Mouse (Mus musculus) spleen, postnatal 4 days (tissue): ENCODE data around the gene Rab14.

Experiments
- DNase-seq, 2 experiments: peaks; one replicate each; pipeline ENCODE4 v3.0.0; 2022; ENCODE audit warnings: low spot score in 2 of 2

Rab14 gene

DNA sequence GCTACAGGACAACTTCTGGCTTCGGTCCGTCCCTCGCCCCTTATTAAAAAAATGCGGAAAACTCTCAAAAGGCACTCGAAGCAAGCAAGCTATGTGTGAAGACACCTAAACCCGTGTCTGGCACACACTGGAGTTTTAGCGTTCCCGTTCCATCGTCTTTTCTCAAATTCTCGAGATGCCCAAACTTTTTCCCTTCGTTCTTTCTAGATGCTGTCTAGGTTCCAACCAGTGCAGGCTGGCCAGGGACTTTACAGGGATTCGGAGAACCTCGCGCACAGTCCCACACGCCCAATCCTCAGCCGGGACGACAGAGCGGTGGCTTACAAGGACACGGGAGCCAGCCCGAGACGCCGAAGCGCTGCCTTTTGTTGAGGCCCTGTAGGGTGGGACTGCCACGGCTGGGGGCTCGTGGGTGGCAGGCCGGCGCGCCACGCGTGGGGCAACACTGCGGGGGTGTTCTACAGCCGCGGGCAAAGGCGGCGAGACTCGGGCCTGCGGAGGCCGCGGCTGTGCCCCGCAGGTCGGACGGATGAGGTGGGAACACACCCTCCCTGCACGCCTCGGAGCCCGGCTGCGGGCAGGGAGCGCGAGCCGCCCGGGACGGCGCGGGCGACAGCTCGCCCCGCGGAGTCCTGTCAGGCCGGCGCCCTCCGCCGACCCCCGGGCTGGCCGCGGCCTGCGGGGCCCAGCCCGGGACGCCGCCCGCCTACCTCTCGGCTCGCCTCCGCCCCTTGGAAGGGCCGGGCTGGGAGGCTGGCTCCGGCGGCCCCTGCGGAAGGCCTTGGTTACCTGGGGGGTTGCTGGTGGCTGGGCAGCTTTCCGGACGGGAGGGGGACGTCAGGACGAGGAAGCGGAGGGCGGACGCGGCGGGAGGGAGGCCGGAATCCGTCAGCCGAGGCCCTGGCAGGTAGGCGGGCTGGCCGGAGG is 686 bp downstream of the Rab14 start:
- peak; percentile 48 to 79 for DNase-seq

DNA sequence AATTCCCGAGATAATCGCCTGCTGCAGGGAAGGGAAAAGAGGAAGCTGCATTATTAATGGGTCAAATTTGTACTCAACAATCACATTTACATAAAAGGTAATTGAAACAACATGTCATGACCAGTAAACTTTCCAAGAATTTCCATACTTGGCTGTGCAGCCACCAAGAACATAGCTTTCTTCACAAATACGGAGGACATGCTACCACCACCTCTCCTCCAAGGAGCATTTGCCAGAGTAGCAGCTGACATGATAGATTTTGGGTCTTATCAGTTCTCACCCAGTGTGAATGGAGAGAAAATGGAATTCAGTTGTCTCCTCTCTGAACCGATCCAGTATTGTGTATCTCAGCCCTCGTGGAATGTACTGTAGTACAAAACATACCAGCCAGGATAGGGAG is 1.4 kb downstream of the Rab14 start:
- no peak for DNase-seq

DNA sequence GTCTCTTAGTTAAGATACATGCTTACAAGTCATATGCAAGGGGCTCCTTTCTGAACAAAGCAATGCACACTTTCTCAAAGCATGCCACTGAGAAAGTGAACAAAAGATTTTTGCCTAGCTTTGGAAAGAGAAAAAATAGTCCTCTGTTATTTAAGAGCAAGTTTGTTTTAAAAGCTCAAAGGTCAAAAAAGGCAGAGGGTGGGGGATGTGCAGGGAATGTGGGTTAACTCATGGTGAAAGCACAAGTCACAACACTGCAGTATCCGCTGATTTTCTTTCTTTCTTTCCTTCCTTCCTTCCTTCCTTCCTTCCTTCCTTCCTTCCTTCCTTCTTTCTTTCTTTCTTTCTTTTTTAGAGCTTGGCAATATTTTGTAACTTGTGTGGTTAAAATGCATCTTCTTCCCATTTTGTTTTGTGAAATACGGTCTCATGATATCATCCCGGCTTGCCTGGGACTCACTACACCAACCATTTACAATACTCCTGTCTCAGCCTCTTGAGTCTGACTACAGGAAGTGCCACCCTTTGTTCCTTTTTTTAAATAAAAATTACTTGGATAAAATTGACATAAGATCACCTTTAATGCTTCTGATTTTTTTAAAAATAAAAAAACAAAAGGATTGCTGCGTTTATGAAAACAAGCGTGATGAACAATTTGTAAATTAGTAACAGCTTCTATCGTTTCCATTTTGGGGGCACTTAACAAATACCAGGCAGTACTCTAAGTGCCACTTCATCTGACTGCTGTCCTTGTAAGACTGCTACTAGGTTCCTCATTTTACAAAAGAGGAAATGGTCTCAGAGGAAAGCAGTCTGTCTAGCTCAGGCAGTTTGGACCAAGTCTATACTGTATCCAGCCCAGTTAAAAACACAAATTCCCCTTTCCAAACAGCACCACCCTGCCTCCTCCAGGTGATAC is 5.0 kb downstream of the Rab14 start:
- no peak for DNase-seq

DNA sequence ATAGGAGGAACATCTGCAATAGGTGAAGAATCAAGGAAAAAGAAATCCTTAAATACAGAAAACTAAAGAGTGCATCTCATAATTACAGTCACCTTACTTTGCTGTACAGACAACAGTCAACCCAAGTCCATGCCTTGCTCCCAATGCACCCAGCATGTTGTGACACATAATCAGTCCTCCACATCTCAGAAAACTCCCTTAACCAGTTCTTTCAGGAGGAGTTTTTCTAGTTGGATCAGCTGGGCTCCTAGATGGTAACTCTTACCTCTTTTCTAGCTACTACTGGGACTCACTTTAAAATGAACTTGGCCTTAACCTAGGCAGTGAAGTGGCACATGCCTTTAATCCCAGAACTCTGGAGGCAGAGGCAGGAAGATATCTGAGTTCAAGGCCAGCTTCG is 6.9 kb downstream of the Rab14 start:
- no peak for DNase-seq

DNA sequence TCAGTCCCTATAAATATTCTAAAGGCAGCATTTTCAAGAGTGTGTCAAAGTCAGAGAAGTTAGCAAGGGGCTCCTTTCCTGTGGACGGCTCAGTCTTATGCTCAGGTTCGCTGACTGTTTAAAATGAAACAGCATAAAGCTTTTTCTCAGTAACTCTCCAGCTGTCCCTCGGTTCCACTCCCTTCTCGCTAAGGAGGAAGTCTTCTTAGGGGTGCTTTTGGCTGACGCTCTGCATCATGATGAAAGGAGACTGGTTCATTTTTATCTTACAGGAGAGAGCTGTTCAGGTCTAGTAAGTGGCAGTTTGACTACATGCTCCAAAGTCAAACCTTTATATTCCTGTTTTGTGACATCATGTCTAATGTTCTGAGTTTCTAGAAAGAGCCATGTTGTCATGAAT is 12.0 kb downstream of the Rab14 start:
- no peak for DNase-seq

DNA sequence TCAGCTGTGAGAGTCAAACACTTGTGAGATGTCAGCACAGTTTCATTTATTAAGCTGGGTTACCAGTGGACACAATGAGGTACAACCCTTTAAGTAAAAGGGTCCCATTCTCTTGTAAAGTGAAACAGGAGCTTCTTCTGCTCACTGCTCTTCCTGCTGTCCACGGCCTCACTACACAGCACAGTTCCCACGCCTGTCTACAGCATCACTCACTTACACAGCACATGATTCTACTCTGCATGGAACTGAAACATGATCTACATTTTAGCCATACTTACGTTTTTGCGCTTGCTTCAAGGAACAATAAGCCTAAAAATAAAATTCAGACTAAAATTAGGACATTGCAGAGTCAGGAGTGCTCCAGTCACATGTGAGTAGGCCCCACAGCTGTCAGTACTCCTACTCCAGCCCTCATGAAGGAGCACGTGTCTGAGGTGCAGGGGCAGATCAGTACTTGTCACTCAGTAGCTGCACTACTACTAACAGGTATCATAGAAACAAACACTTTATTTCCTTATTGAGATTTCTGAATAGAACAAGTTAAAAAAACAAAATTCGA is 17.7 kb downstream of the Rab14 start:
- no peak for DNase-seq

DNA sequence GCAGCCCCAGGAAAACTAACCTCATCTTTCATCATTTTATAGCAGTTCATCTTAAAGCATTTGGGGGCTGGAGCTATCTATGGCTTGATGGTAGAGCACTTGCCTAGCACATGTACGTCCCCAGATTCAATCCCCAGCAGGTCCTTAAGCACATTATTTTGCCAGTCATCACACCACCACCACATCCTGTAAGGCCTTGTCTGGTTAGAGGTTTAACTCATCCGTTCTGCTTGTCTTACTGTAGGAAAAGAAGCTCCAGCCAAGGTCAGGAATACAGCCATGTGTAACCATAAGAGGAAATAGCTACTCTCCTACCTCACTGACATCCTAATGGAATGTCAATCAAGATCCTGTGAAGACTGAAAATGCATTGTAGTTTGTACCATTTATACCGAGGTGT is 22.8 kb downstream of the Rab14 start:
- DNase-seq, result no peak

DNA sequence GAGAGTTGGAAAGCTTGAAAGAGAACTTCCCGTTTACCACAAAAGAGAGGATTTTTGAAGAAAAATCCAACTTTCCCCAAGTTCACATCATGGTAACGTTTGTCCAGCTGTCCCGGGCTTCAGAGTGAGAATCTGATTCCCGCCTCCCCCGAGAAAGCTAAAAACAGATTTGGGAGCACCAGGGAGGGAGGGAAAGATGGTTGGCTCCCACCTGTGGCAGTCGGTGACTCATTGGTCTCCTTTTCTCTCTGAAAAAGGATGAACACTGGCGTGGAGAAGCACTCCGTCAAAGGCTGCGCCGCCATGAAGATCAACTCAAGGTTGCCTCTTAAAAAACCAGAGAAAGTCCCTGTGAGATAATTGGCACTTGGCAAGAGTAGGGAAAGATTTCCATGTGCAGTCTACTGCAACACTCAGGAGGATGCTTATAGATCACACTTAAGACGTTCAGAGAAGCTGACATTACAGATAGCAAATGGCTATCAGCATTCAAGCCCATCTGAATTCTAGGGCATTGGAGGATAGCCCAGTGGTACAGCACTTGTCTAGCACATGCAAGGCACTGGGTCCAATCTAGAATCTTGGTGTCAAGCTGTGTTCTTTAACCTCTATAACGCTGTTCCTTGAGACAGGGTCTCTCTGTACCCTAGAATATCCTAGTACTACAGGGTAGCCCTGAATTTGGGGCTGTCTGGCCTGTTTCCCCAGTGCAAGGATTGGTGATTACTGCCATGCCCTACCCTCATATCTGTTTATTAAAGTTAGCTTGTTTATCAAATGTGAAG is 25.4 kb downstream of the Rab14 start:
- DNase-seq, result no peak

DNA sequence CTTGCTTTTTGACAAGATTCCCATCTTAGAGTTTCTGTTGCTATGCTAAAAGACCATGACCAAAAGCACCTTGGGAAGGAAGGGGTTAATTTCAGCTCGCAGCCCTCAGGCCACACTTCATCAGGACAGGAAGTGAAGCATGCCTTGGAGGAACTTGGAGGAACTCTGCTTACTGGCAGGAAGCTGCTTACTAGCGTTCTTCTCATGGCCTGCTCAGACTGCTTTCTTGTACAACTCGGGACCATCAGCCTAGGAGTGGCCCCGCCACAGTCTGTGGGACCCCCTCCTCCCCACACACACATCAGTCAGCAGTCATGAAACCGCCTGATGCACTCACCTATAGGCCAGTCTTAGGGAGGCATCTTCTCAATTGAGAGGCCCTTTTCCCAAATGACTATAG is 26.8 kb downstream of the Rab14 start:
- no peak for DNase-seq

DNA sequence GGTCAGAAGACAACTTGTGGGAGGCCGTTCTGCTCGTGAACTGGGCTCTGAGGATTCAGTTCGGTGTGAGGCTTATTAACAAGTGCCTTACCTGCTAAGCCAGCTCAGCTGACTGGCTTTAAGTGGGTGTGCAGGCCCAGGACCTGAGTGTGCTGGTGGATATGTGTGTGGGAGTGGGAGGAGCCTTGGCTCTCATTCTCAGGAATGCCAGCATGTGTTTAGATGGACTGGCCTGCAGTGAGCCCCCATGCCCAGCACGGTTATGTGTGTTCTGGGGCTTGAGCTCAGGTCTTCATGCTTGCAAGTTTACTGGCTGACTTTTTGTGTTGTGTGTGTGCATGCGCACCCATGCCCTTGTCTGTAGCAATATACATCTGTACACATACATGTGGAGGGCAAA is 27.3 kb downstream of the Rab14 start:
- no peak for DNase-seq

DNA sequence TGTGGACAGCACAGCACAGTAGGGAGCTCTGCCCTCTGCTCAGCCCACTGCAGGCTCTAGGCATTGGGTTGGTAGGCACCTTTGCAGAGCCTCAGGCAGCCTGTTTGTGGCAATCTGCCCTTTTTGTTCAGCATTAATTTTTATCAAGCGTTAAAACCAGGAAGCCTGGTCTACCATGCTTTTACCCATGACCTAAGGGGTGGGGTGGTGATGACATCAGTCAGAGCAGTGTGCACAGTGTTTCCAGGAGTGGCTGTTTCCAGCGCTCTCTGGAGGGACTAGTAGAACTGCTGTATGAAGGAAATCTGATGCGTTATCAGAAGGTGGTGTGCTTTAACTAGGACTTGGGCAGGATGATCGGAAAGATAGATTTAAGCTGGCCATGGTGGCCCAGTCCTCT is 28.7 kb downstream of the Rab14 start:
- no peak for DNase-seq

DNA sequence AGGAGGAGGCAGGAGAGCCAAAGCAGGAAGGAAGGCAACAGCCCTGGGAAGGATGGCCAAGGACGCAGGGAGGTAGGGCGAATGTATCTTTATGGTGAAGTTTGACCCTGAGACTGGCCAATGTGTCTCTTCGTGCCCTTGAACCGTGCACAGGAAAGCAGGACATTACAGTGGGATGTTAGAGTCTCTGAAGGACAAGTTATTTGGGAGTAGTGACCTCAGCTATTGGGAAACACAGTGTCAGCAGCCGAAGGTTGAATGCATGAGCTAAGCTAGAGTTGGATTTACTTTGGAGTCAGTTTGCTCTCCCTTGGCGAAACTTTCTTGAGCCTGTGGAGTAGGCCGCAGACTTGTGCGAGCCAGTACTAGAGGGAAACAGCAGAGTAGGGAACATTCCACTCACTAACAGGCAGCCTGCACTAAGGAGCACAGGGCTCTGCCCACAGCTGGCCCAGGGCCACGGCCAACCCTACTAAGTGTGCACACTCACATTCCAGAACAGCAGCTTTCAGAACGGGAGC is 29.5 kb downstream of the Rab14 start:
- no peak for DNase-seq

DNA sequence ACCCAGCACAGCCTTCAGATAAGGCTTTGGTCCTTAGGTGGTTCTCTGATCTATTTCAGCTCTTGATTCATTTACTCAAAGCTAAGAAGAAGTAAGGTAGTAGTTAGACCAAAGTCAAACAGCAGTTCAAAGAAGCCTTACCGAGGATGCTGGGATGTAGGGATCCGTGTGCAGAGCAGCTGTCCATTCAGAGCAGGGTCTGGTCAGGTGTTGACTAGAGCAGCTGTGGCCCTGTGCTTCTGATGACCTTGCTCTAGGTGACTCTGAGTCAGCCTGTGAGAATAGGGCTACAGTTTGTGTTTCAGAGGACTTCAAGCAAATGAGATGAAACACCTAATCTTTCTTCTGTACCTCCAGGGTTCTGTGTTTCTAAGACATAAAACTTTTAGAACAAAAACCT is 31.5 kb downstream of the Rab14 start:
- DNase-seq, result no peak

DNA sequence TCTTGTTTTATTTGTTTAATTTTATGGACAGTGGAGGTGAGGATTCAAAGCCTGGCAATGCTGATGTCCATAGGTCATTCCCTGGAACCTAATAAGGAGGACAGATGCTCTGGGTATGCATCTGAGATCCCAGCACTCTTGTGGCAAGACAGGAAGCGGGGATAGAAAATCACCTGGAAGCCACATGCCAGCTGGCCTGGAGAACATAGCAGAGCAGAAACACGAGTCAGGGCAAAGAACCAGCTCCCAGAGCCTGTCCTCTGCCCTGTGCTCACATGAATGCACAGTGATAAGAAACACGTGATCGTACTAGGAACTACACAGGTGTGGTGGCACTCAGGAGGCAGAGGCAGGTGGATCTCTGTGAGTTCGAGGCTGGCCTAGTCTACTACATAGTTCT is 34.1 kb downstream of the Rab14 start:
- DNase-seq, result no peak

DNA sequence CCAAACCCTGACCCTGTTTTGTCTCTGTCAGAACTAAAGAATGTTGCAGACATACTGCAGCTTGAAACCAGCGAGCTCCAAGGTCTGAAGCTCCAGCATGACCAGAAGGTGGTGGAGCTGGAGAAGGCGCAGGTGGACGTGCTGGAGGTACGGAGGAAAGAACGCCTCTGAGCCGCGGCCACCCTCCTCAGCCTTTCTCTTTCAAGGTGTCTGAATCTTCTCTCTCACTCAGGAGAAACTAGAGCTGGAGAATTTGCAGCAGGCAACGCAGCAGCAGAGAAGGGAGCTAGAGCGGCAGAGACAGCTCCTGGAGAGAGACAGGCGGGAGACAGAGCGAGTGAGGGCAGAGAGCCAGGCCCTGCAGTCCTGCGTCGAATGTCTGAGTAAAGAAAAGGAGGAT is 35.5 kb downstream of the Rab14 start:
- DNase-seq, result no peak

DNA sequence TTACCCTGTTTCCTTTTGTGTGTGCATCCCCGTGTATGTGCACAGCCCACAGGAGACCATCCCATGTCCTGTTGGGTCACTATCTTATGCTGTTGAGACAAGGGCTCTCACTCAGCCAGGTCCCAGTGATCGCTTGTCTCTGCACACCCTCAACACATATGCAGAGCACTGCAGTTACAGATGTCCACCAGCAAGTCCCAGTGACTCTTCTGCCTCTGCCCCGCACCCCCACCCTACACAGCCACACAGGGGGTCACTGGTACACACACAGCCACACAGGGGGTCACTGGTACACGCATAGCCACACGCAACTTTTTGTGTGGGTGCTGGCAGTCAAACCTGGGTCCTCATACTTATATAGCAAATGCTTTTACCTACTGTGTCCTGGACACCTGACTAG is 37.5 kb downstream of the Rab14 start:
- no peak for DNase-seq

DNA sequence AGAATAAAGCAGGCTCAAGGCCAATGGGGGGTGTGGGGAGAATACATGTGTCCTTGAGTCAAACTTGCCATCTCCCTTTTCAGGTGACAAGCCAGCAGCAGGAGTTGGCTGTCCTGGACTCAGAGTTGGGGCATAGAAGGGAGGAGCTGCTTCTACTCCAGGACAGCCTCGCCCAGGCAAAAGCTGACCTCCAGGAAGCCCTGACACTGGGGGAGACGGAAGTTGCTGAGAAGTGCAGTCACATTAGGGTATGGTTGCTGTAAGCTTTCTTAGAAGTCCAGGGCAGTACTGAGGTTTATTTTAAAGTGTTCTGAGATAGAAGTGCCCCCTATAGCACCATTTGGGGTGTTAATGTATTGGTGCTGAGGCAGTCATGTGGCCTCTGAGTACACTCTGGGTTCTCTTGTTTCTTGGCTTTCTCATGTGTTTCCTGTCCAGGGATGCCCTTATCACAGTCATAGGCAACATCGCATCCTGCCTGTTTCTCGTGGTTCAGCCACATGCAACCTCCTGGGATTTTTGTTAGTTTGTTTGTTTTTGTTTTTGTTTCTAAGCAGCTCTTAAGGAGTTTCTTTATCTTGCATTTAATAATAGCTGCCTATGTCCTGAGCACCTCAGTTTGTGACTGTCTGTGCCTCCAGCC is 39.0 kb downstream of the Rab14 start:
- no peak for DNase-seq

DNA sequence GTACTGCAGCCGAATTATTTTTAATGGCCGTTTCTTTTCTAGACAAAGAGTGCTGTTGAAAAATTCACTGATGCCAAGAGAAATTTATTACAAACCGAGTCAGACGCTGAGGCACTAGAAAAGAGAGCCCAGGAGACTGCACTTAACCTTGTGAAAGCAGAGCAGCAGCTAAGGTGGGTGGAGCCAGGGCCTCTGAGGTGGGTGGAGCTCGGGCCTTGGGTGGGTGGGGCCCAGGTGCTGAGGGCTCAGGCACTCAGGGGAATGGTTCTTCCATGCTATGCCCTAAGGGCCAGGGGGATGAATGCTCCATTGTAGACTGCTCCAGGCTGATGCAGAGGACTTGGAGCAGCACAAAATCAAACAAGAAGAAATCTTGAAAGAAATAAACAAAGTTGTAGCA is 40.7 kb downstream of the Rab14 start:
- DNase-seq, result peak in 1 of 2 experiments; percentile 30

DNA sequence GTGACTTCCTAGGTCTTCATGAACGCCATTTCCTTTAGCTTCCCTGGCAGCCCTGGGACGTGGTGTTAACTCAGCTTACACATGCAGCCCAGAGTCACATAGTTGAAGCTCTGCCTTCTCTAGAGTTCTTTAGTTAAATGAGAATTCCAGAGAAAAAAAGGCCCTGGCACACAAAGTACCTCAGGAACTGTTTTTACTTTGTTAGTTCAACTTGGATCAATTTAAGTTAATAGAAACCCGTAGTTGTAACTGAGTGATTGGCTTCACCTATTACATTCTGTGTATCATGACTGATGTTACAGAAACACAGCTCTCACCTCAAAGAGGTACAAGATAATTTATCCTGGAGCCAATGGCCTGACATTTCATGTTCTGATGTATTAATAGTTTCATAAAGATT is 42.6 kb downstream of the Rab14 start:
- no peak for DNase-seq

DNA sequence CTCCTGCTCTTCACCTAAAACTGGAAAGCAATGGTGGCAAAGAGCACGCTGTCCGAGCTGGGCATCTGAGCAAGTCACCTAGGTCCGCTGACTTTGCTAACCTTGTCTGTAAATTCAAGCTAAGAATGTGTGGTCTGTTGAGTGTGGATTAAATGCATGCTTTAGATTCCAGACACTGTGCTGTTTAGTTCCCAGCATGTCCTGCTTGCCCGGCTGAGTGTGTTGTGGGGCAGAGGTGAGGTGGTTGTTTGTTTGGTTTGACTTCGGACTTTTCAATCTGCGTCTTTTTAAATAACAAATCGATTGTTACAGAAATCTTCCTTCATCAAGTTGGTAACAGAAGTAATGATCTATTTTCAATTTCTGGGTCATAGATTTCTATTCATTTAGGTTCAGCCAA is 43.1 kb downstream of the Rab14 start:
- DNase-seq, result no peak

DNA sequence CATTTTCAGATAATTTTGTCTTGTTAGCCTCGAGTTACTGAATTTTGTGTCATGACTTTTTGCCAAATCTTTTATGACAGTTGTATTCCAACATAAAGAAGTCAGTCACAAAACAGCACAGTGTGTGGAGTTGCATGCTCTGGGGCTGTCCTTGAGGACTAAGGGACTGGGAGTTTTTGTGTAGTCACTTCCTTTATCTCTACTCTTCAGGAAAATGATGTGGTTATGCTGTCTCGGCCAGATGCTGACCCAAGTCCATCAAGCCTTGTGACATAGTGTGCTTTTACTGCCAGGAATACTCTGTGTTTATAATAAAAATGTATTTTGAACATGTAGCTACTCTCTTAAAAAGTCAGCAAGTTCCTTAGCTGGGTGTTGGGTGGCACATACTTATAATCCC is 43.9 kb downstream of the Rab14 start:
- no peak for DNase-seq
